Mouse (Mus musculus): ENCODE data around the gene Sema3c. TPM values are rescaled to one million over a fixed set of nuclear protein-coding genes. Genes with fewer than 3 reads are reported as not detected.
"Not testable (repeated sequence)": the region's sequence is repeated elsewhere in the genome, so short reads cannot be mapped to it uniquely, and the experiment has no call there.

Gene Sema3c
- 10 to 100 TPM; 13.3 to 13.7 TPM for total RNA-seq (2021)
- long read RNA-seq, full-length matches to known transcripts, result 14 of 18 reads
- long read RNA-seq, partial matches to known transcripts, result 3 of 18 reads
- long read RNA-seq, other reads (novel, unspliced or antisense), result 1 of 18 reads

GRCm38 (mm10) chr5:17573694-17574380 is at the start of gene Sema3c:
Gene Sema3c (plus strand): TSS chr5:17574281.
- peak in 1 of 2 experiments; percentile 7 for DNase-seq (ENCODE audit: low spot score in 2 of 2)

- DNase-seq (ENCODE audit: low spot score in 2 of 2), result not testable (repeated sequence)
Measured at GRCm38 (mm10) chr5:17531165-17531564, 42.9 kb upstream of the Sema3c start.

GRCm38 (mm10) chr5:17543141-17543540 is 30.9 kb upstream of the Sema3c start:
- no peak for DNase-seq (ENCODE audit: low spot score in 2 of 2)

GRCm38 (mm10) chr5:17544904-17545449 is 29.1 kb upstream of the Sema3c start:
- no peak for DNase-seq (ENCODE audit: low spot score in 2 of 2)

GRCm38 (mm10) chr5:17551693-17552092 is 22.4 kb upstream of the Sema3c start:
- no peak for DNase-seq (ENCODE audit: low spot score in 2 of 2)

- peak in 1 of 2 experiments; percentile 19 for DNase-seq (ENCODE audit: low spot score in 2 of 2)
Measured at GRCm38 (mm10) chr5:17556073-17556473, 18.0 kb upstream of the Sema3c start.

GRCm38 (mm10) chr5:17556715-17557265 is 17.3 kb upstream of the Sema3c start:
- DNase-seq (ENCODE audit: low spot score in 2 of 2), result no peak

- no peak for DNase-seq (ENCODE audit: low spot score in 2 of 2)
Measured at GRCm38 (mm10) chr5:17571571-17571970, 2.5 kb upstream of the Sema3c start.

- peak in 1 of 2 experiments; percentile 43 for DNase-seq (ENCODE audit: low spot score in 2 of 2)
Measured at GRCm38 (mm10) chr5:17574413-17575182, 517 bp downstream of the Sema3c start.

- DNase-seq (ENCODE audit: low spot score in 2 of 2), result no peak
Measured at GRCm38 (mm10) chr5:17575183-17575495, 1.1 kb downstream of the Sema3c start.

- DNase-seq (ENCODE audit: low spot score in 2 of 2), result no peak
Measured at GRCm38 (mm10) chr5:17576069-17576468, 2.0 kb downstream of the Sema3c start.

- DNase-seq (ENCODE audit: low spot score in 2 of 2), result no peak
Measured at GRCm38 (mm10) chr5:17582047-17582515, 8.0 kb downstream of the Sema3c start.

GRCm38 (mm10) chr5:17584299-17584945 is 10.3 kb downstream of the Sema3c start:
- DNase-seq (ENCODE audit: low spot score in 2 of 2), result no peak

GRCm38 (mm10) chr5:17586518-17587210 is 12.6 kb downstream of the Sema3c start:
- DNase-seq (ENCODE audit: low spot score in 2 of 2), result no peak

GRCm38 (mm10) chr5:17591908-17592307 is 17.8 kb downstream of the Sema3c start:
- DNase-seq (ENCODE audit: low spot score in 2 of 2), result no peak

GRCm38 (mm10) chr5:17601700-17602099 is 27.6 kb downstream of the Sema3c start:
- no peak for DNase-seq (ENCODE audit: low spot score in 2 of 2)

GRCm38 (mm10) chr5:17620619-17621018 is 46.5 kb downstream of the Sema3c start:
- DNase-seq (ENCODE audit: low spot score in 2 of 2), result no peak

GRCm38 (mm10) chr5:17622564-17622963 is 48.5 kb downstream of the Sema3c start:
- DNase-seq (ENCODE audit: low spot score in 2 of 2), result no peak

- no peak for DNase-seq (ENCODE audit: low spot score in 2 of 2)
Measured at GRCm38 (mm10) chr5:17628606-17629005, 54.5 kb downstream of the Sema3c start.

GRCm38 (mm10) chr5:17629599-17629998 is 55.5 kb downstream of the Sema3c start:
- no peak for DNase-seq (ENCODE audit: low spot score in 2 of 2)

GRCm38 (mm10) chr5:17639519-17639918 is 65.4 kb downstream of the Sema3c start:
- DNase-seq (ENCODE audit: low spot score in 2 of 2), result no peak
